ENCODE assay signal across 8 mouse cellular contexts in genomic region chr10:61492040-61492439, GRCm38 (mm10). TPM values are rescaled to one million over a fixed set of nuclear protein-coding genes. Genes with fewer than 3 reads are reported as not detected.
DNase-seq lines count a peak whose midpoint lies in the region; ATAC-seq and TF ChIP-seq lines count a peak whose summit lies in the region.

No protein-coding gene starts in this region.

- 10% methylated on average over 7 of the region's 11 CpGs for WGBS in embryonic facial prominence, embryonic 14.5 days
- 27% methylated on average over 11 of the region's 11 CpGs for WGBS in heart, adult 2 months
- WGBS in kidney, adult 2 months, result 12% methylated on average over 11 of the region's 11 CpGs
- WGBS in limb, embryonic 11.5 days, result 9% methylated on average over 11 of the region's 11 CpGs
- 12% methylated on average over 11 of the region's 11 CpGs for WGBS in midbrain, postnatal 0 days

- peak; percentile 68 for DNase-seq in 3134 (ENCODE audit: extremely low read depth, insufficient read length, low spot score)
- peak; percentile 92 for DNase-seq in adrenal gland, postnatal 14 days
- DNase-seq in embryonic facial prominence, embryonic 14.5 days (ENCODE audit: low spot score), result peak; percentile 82
- peak; percentile 75 to 77 for DNase-seq in heart, adult 2 months
- DNase-seq in kidney, adult 2 months, result peak; percentile 83
- DNase-seq in limb, embryonic 11.5 days (ENCODE audit: low spot score), result peak; percentile 88
- DNase-seq in midbrain, postnatal 0 days (ENCODE audit: low spot score), result peak; percentile 82
- peak; percentile 80 to 94 for DNase-seq in spleen, postnatal 4 days (ENCODE audit: low spot score in 2 of 2)

- no peak for TF ChIP-seq POLR2A in heart, adult 2 months (IDR thresholded peaks at IDR 0.05; ENCODE audit: insufficient read depth, low read depth, low read length)
- TF ChIP-seq POLR2A in kidney, adult 2 months (IDR thresholded peaks at IDR 0.05; ENCODE audit: low read depth, low read length), result no peak

- no peak overlapping the region for H3K4me2 ChIP-seq in embryonic facial prominence, embryonic 14.5 days (ENCODE audit: low read depth, low read length)
- H3K4me2 ChIP-seq in limb, embryonic 11.5 days (ENCODE audit: low read depth, severe bottlenecking), result no peak overlapping the region
- H3K4me2 ChIP-seq in midbrain, postnatal 0 days (ENCODE audit: low read depth, low read length, poor library complexity, severe bottlenecking), result no peak overlapping the region

- intact Hi-C loops in heart, adult 2 months (cut with DNase I), result loop anchor here (2.0 kb wide), 2 partner anchors 111 to 167 kb away; no protein-coding TSS in a partner anchor

- no peak overlapping the region for H3K27ac ChIP-seq in embryonic facial prominence, embryonic 14.5 days (replicated peaks; ENCODE audit: low read depth, low read length)
- H3K27ac ChIP-seq in heart, adult 2 months, result no peak overlapping the region
- H3K27ac ChIP-seq in kidney, adult 2 months (ENCODE audit: insufficient read depth, low read depth, low read length), result no peak overlapping the region
- no peak overlapping the region for H3K27ac ChIP-seq in limb, embryonic 11.5 days (replicated peaks; ENCODE audit: low read depth, low read length)
- H3K27ac ChIP-seq in midbrain, postnatal 0 days (ENCODE audit: low read depth, low read length), result no peak overlapping the region

- ATAC-seq in embryonic facial prominence, embryonic 14.5 days (ENCODE audit: low read depth), result peak; percentile 55; the same call in 1 of the 2 replicates
- peak; percentile 48 for ATAC-seq in limb, embryonic 11.5 days (ENCODE audit: insufficient number of reproducible peaks, low FRiP score, low TSS enrichment, low read depth)
- ATAC-seq in midbrain, postnatal 0 days (ENCODE audit: low FRiP score), result no peak

- H3K36me3 ChIP-seq in embryonic facial prominence, embryonic 14.5 days (ENCODE audit: control insufficient read depth, insufficient read depth, low read length), result no peaks in the 10 kb centered on the region
- H3K36me3 ChIP-seq in heart, adult 2 months (ENCODE audit: control insufficient read depth, insufficient read depth, low read length), result no peaks in the 10 kb centered on the region
- H3K36me3 ChIP-seq in kidney, adult 2 months (ENCODE audit: control insufficient read depth, insufficient read depth, low read length), result no peaks in the 10 kb centered on the region
- H3K36me3 ChIP-seq in limb, embryonic 11.5 days (ENCODE audit: control insufficient read depth, insufficient read depth, low read length), result no peaks in the 10 kb centered on the region
- H3K36me3 ChIP-seq in midbrain, postnatal 0 days (ENCODE audit: insufficient read depth, low read length), result no peaks in the 10 kb centered on the region

- peaks cover 21% of the 10 kb centered on the region for H3K4me1 ChIP-seq in embryonic facial prominence, embryonic 14.5 days (ENCODE audit: control insufficient read depth, insufficient read depth, low read length)
- H3K4me1 ChIP-seq in heart, adult 2 months (ENCODE audit: control insufficient read depth, insufficient read depth, low read length), result no peaks in the 10 kb centered on the region
- 0 out of 2 replicates have a peak, but pooled peaks cover 4% of the 10 kb centered on the region for H3K4me1 ChIP-seq in kidney, adult 2 months (ENCODE audit: control insufficient read depth, insufficient read depth, low read length)
- H3K4me1 ChIP-seq in limb, embryonic 11.5 days (ENCODE audit: control insufficient read depth, insufficient read depth, low read length), result peaks cover 17% of the 10 kb centered on the region
- H3K4me1 ChIP-seq in midbrain, postnatal 0 days (ENCODE audit: insufficient read depth, low read length), result no peaks in the 10 kb centered on the region

- no peaks in the 10 kb centered on the region for H3K9me3 ChIP-seq in embryonic facial prominence, embryonic 14.5 days (ENCODE audit: control insufficient read depth, low read length)
- H3K9me3 ChIP-seq in limb, embryonic 11.5 days (ENCODE audit: control insufficient read depth, low read length), result no peaks in the 10 kb centered on the region
- no peaks in the 10 kb centered on the region for H3K9me3 ChIP-seq in midbrain, postnatal 0 days (ENCODE audit: low read length)

- H3K27me3 ChIP-seq in embryonic facial prominence, embryonic 14.5 days (replicated peaks; ENCODE audit: control insufficient read depth, insufficient read depth, low read length), result no peaks in the 10 kb centered on the region
- H3K27me3 ChIP-seq in heart, adult 2 months (ENCODE audit: control insufficient read depth, insufficient read depth, low read length), result no peaks in the 10 kb centered on the region
- no peaks in the 10 kb centered on the region for H3K27me3 ChIP-seq in kidney, adult 2 months (replicated peaks; ENCODE audit: control insufficient read depth, insufficient read depth, low read length)
- no peaks in the 10 kb centered on the region for H3K27me3 ChIP-seq in limb, embryonic 11.5 days (ENCODE audit: control insufficient read depth, insufficient read depth, low read length)
- no peaks in the 10 kb centered on the region for H3K27me3 ChIP-seq in midbrain, postnatal 0 days (ENCODE audit: insufficient read depth, low read length)

- no peak overlapping the region for H3K9ac ChIP-seq in embryonic facial prominence, embryonic 14.5 days (ENCODE audit: low read depth, low read length)
- no peak overlapping the region for H3K9ac ChIP-seq in heart, adult 2 months (ENCODE audit: low read depth, low read length)
- H3K9ac ChIP-seq in limb, embryonic 11.5 days (ENCODE audit: low read length), result no peak overlapping the region
- H3K9ac ChIP-seq in midbrain, postnatal 0 days (replicated peaks; ENCODE audit: low read length, poor library complexity, severe bottlenecking), result no peak overlapping the region

- TF ChIP-seq CTCF in heart, adult 2 months (IDR thresholded peaks at IDR 0.05), result peak; percentile 92
- peak; percentile 94 for TF ChIP-seq CTCF in kidney, adult 2 months (conservative IDR thresholded peaks at IDR 0.05; ENCODE audit: insufficient read depth, insufficient read length, low read depth, low read length)
- peak; percentile 92 for TF ChIP-seq CTCF in midbrain, postnatal 0 days (IDR thresholded peaks at IDR 0.05)

- no peaks in the 10 kb centered on the region for H3K79me2 ChIP-seq in heart, adult 2 months (replicated peaks; ENCODE audit: control insufficient read depth, insufficient read depth, low read length)

- TF ChIP-seq EP300 in heart, adult 2 months (IDR thresholded peaks at IDR 0.05; ENCODE audit: insufficient read depth, low read depth, low read length), result peak; percentile 70; the same call in 1 of the 2 replicates

- H3K4me3 ChIP-seq in embryonic facial prominence, embryonic 14.5 days (ENCODE audit: low read depth, low read length), result no peak overlapping the region
- no peak overlapping the region for H3K4me3 ChIP-seq in heart, adult 2 months
- H3K4me3 ChIP-seq in kidney, adult 2 months (ENCODE audit: insufficient read depth, low read depth, low read length), result no peak overlapping the region
- H3K4me3 ChIP-seq in limb, embryonic 11.5 days (ENCODE audit: low read depth, low read length), result no peak overlapping the region
- H3K4me3 ChIP-seq in midbrain, postnatal 0 days (ENCODE audit: low read depth, low read length), result no peak overlapping the region

RNA-seq across cellular contexts. Expression of gene Lrrc20, which starts 16.4 kb away (rescaled TPM):
- total RNA-seq in adrenal gland, postnatal 14 days (2021), result 11.7 and 15.5 TPM in 2 replicates
- 9.7 TPM in 2 replicates for polyA plus RNA-seq in embryonic facial prominence, embryonic 14.5 days (2014; fragmentation: Nextera tagmentation; extraction: Ambion mirVana)
- total RNA-seq in heart, adult 2 months (2021), result 10 to 100 TPM; 29.9 to 32.0 TPM
- polyA plus RNA-seq in heart, adult 2 months (2012; rRNA removed), result 38.9 and 55.5 TPM in 2 replicates
- polyA plus RNA-seq in kidney, adult 2 months (2012; rRNA removed), result 4.0 and 4.6 TPM in 2 replicates
- 11.6 and 11.8 TPM in 2 replicates for polyA plus RNA-seq in limb, embryonic 11.5 days (2014; fragmentation: Nextera tagmentation; extraction: Ambion mirVana)
- 11.2 and 15.5 TPM in 2 replicates for total RNA-seq in midbrain, postnatal 0 days (2014; rRNA removed)
- 8.1 and 8.3 TPM in 2 replicates for polyA plus RNA-seq in midbrain, postnatal 0 days (2015; fragmentation: Nextera tagmentation; extraction: Ambion mirVana)

RNA-seq across cellular contexts. Expression of gene Eif4ebp2, which starts 39.6 kb away (rescaled TPM):
- 109 and 114 TPM in 2 replicates for total RNA-seq in adrenal gland, postnatal 14 days (2021)
- 43.3 and 46.9 TPM in 2 replicates for polyA plus RNA-seq in embryonic facial prominence, embryonic 14.5 days (2014; fragmentation: Nextera tagmentation; extraction: Ambion mirVana)
- total RNA-seq in heart, adult 2 months (2021), result 10 to 100 TPM; 70.9 to 71.3 TPM
- polyA plus RNA-seq in heart, adult 2 months (2012; rRNA removed), result 53.3 and 71.9 TPM in 2 replicates
- polyA plus RNA-seq in kidney, adult 2 months (2012; rRNA removed), result 127 and 128 TPM in 2 replicates
- polyA plus RNA-seq in limb, embryonic 11.5 days (2014; fragmentation: Nextera tagmentation; extraction: Ambion mirVana), result 28.5 and 33.3 TPM in 2 replicates
- 14.2 and 18.5 TPM in 2 replicates for total RNA-seq in midbrain, postnatal 0 days (2014; rRNA removed)
- polyA plus RNA-seq in midbrain, postnatal 0 days (2015; fragmentation: Nextera tagmentation; extraction: Ambion mirVana), result 24.9 and 27.0 TPM in 2 replicates
